Mouse (Mus musculus) lung, adult 18-20 months (tissue): ENCODE data around the gene Serpinb13.
"Not testable (repeated sequence)": the region's sequence is repeated elsewhere in the genome, so short reads cannot be mapped to it uniquely, and the experiment has no call there.

ENCODE experiments used
- DNase-seq, 2 experiments: peaks; one replicate each; pipeline ENCODE4 v3.0.0; 2022; ENCODE audit warnings: mixed read lengths in 2 of 2

Serpinb13 gene

DNA sequence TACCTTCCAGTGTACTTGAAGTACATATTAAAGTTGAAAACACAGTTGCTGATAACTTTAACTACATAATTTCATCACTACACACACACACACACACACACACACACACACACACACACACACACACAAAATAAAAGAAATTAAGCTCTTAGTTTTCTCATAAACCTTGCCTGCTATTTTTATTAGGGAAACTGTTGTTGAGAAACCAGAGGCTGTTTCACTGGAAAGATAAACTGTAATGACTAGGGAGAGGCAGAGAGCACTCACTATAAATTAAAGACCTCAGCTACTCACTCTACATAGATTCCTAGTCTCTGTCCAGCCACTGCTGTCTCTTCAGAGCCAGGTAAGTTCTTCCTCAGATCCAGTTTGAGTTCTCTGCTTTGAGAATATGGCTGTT lies at the start of gene Serpinb13:
Gene Serpinb13 (plus strand): TSS at position 301 of the 400 bp plus-strand sequence.
- no peak for DNase-seq

DNA sequence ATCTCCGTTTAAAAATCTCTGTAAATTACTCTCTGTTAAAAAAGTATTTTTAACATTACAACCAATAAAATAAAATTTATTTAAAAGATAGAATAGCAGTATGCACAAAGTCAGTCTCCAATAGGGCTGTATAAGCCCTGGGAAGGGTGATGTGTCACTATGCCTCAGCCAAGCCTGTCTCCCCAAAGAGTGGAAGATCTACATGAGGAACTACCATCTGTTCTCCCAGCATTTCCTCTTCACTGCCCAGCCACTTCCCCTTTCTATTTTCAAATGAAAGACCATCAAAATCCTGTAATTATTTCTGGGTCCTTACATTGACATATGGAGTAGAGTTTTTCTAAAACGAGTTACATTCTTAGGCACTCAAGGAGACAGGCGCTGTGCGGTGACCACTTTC lies 48.8 kb upstream of the Serpinb13 start:
- DNase-seq: no peak

DNA sequence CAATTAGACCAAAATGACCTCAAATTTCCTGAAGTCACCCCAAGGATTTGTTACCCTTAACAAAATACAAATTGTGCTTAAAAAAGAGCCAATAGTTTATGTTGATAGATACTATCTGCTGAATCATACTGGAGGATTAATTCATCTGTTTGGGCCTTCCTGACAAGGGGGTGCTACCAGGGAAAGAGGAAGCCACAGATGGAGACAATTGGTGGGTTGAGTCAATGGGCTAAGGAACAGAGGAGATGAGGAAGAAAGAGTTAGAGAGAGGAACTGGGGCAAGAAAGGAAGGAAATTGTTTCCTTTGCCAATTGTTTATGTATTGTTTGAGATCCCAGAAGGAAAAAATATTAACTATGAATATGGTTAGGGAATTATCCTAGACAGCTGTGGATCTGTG lies 47.1 kb upstream of the Serpinb13 start:
- no peak for DNase-seq

DNA sequence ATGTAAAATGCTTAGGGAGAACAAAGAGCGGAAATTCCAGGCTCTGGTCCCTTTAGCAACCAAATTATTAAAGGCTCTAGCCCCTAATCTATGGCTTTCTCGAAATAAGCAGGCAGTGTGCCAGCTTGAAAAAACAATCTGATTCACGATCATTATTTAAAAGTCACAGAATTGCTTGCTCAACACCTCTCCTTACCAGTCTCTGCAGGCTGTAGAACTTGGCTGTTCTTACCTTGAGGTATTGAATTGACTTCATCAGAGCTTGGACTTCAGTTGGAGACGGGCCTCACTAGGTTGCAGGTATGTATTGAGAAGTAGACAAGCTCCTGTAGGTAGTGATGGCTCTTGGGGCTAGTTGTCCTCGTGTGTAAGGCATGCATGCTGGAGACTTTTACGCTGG lies 46.5 kb upstream of the Serpinb13 start, which contains the start of gene Serpinb12:
Gene Serpinb12 (plus strand): TSS at position 185 of the 400 bp plus-strand sequence.
- no peak for DNase-seq

DNA sequence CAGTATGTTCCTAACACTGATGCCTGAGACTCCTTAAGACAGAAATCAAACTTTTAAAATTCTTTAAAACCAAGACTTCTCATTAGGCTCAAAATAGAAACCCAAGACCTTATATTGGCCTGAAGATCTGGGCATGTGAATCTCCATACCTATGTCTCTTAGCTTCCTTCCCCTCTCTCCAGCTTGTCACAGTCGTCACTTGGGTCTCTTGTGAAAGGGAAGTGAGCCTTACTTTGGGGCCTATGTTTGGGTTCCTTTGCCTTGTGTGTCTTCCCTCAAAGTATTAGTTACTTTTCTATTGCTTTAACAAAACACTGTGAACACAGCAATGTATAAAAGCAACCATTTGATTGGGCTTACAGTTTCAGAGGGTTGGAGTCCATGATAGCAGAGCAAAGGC lies 33.6 kb upstream of the Serpinb13 start:
- DNase-seq: no peak

DNA sequence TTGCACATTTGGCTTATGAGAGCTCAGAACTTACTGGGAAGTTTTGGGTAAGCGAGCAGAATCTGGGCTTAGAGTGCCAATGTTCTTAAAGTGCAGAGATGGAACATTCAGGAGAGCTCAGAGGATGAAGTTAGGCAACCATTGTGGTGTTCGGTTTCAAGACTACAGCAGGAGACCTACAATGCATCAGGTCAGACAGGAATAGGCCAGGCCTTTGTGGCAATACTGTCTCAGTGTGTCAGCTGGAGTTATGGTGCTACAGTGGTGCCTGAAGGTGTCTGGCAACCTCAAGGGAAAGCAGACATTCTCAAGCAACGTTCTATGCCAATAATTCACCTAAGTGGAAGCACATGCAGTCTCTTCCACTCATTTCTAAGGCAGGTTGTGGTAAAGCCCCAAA lies 20.8 kb upstream of the Serpinb13 start:
- DNase-seq: no peak

DNA sequence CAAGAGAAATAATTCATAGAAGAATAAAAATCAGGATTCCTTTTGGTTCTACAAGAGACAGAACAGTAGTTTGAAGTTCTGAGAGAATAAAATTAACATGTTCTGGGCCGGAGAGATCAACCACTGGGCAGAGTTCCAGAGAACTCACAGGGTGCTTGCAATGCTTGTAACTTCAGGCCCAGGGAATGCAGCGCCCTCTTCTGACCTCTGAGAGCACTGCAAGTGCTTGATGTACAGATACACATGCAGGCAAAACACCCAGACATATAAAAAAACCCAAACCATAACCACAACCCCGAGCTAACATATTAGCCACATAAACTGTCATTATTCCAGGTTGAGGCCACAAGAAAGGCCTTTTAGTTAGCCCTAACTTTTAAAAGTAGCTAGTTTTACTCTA lies 19.8 kb upstream of the Serpinb13 start:
- peak; percentile 5 to 33 for DNase-seq

DNA sequence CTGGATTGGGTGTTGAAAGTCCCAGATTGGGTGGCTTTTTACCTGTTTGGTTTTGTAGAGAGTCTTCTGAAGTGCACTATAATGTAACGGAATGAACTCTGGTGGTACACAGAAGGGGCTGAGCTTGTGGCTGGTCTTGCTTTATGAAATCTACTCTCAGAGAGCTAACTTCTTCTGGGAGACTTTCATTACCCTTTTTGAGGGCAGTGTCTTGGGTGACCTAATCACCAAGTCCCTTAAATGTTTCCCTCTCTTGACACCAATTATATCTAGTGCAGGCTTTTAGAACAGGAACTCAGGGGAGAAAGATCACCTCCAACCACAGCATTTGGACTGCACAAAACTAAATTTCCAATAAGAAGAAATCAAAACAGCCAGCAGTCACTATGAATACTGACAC lies 2.3 kb downstream of the Serpinb13 start:
- DNase-seq: no peak

DNA sequence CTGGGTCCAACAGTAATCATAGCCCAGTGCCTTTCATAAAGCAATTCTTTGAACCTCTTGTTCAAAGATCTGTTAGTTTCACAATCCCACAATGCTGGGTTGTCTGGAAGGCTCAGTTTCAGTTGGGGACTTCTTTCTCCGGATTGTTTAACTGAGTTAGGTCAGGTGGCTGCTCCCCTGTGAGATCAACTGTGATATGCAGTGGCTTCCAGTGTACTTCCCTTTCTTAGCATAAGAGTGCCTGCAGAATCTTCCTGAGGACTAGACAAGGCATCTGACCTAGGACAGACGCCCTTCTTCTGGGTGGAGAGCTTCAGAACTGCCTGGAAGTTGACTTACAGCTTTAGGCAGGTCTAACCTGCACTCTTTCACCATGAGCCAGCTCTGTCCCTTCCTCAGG lies 3.1 kb downstream of the Serpinb13 start:
- DNase-seq: no peak

DNA sequence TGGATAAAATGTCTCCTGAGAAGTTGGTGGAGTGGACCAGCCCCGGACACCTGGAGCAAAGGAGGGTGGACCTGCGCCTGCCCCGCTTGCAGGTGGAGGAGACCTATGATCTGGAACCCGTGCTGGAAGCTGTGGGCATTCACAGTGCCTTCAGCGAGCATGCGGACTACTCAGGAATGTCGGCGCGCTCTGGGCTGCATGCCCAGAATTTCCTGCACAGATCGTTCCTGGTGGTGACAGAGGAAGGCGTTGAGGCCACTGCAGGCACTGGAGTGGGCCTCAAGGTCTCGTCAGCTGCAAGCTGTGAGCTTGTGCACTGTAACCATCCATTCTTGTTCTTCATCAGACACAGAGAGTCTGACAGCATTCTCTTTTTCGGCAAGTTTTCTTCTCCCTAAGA lies 19.6 kb downstream of the Serpinb13 start:
- DNase-seq: no peak

DNA sequence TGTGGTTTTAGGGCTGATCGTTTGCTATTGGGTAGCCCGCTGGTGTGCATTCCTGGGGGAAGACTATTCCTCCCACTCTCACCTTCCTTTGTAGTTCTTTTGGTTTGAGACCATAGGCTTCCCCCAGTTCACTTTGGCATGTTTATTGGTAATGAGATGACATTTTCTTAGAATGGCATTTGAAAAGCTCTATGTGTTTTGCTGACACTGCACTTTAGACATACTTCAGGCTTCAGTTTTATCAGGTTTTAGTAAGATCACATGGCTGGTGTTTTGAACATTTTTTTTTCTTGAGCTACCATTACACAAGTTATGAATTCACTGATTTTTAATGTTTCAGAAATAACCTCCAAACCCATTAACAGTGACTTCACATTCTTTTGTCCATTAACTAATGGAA lies 21.0 kb downstream of the Serpinb13 start:
- no peak for DNase-seq

DNA sequence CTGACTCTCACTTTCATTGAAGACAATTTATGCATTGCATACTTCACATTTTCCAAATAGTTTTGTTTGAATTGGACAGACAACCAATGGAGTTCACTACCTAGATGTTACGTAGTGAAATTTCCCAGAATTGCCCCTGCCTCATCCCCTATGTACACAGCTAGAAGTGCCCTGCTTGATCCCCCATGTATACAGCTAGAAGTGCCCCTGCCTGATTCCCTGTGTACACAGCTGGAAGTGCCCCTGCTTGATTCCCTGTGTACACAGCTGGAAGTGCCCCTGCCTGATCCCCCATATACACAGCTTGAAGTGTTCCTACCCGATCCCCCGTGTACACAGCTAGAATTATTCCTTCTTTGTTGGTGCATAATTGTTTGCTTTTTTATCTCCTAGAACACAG lies 25.5 kb downstream of the Serpinb13 start:
- no peak for DNase-seq

DNA sequence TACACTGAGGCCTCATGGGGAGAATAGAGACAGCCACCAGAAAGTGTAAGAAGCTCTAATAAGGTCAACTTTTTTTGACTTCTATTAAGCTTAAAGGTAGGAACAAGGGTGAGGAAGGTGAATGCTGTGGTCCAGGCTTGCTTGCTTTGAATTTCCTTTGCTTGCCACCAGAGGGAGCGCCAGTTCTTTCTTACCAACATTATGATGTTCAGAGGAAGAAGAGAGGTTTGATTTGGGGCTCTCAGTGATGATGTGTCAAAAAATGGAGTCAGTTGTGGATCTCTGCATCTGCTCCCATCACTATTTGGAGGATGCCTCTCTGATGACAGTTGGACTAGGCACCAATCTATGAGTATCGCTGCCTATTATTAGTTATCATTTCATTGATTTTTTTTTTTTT lies 33.7 kb downstream of the Serpinb13 start:
- no peak for DNase-seq

DNA sequence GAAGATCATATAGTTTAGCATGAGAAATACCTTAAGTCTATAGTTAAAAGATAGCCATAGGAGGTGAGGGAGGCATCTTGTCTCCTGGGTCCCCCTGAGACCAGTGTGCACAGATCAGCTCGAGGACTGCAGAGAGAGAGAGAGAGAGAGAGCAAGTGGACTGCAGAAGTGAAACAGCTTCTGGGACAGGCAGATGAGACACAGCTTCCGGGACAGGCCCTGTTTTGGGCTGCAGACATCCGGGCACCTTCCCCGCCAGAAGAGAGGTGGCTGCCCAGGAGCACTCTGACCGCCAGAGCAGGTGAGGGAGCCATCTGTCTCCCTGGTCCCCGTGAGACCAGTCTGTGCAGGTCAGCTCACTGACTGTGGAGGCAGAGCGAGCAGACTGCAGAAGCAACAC lies 34.4 kb downstream of the Serpinb13 start:
- no peak for DNase-seq

DNA sequence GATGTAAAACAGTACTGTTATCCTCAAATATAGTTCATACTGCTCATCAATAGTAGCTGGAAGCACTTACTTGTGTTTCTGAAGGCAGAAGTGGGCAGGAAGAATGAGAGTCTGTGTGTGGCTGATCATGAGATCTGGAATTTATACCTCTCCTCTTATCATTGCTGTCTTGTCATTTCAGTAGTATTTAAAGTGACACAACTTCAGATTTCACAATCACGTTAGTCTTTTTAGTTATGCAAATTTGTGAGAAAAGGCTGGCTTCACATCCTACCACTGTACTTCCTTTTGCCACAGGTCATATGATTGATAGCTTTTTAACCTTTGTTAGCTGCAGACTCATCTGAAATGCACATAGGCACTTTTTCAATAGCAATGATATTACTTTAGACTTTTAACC lies 45.1 kb downstream of the Serpinb13 start:
- no peak for DNase-seq

DNA sequence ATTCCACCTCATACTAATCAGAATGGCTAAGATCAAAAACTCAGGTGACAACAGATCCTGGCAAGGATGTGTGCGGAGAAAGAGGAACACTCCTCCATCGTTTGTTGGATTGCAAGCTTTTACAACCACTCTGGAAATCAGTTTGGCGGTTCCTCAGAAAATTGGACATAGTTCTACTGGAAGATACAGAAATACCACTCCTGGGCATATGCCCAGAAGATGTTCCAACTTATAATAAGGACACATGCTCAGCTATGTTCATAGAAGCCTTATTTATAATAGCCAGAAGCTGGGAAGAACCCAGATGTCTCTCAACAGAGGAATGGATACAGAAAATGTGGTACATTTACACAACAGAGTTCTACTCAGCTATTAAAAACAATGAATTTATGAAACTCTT lies 53.5 kb downstream of the Serpinb13 start:
- DNase-seq: not testable (repeated sequence)
